Mouse (Mus musculus): ENCODE results near the gene Snf8.

The Snf8 gene

DNA sequence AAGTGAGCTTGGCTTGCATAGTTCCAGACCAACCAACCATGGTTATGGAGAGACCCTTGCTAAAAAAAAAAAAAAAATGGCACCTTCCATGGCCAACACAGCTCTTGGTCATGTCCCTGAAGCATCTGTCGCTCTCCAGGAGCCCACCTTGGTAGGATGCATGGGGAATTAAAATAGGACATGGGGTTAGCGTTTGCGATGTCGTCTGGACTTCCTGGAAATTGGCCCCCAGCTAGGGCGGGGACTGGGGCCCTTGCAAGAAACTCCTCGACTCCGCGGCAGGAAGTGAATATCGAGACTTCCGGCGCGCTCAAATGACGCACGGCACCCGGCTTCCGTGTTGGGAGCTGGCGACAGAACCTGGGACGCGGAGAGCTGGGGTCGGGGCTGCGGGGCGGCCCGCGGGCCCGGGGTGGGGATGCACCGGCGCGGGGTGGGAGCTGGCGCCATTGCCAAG lies at the start of gene Snf8:
TSS of gene Snf8 (plus strand) at position 290 of the 457 bp plus-strand sequence.
- DNase-seq (ENCODE audit: low read depth in 2 of 2, low spot score in 2 of 2): peak; percentile 84 to 91

- DNase-seq (ENCODE audit: low read depth in 2 of 2, low spot score in 2 of 2): no peak
Observed at GRCm38 (mm10) chr11:95987854-95988447, 46.7 kb upstream of the Snf8 start.

DNA sequence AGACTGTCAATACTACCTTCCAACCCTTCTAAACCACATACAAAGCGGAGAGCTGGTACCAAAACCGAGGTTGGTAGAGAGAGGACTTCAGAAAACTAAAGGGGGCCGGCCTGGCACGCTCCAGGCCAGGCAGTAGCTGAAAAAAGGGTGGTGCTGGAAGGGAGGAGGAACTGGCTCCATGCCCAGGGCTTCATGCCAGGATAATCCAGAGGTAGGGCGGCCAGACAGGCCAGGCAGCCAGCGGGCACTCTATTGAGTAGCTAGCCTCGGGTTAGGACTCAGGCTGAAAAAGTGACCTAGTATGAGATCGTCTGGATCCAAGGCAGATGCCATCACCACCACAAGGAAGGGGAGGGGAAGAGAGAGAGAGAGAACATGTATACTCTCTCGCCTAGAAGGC lies 46.2 kb upstream of the Snf8 start:
- no peak for DNase-seq (ENCODE audit: low read depth in 2 of 2, low spot score in 2 of 2)

GRCm38 (mm10) chr11:95989864-95990263 lies 44.8 kb upstream of the Snf8 start:
- DNase-seq (ENCODE audit: low read depth in 2 of 2, low spot score in 2 of 2): no peak

DNA sequence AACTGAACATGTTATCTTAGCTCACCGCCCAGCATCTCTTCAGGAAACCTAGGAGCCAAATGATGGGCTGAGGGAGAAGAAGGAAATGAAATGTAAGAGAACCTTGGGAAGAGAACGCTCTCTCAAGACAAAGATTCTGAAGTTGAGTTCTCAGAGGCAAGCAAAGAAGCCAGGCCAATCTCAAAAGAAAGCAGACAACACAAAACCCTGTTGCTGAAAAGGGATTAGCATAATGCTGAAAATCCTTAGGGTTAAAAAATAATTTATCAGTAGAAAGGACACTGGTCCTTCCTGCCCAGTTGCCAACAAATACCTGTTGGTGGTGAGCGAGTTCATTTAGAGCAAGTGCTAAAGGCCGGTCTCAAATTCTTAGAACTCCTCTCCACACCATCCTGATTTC lies 44.3 kb upstream of the Snf8 start:
- no peak for DNase-seq (ENCODE audit: low read depth in 2 of 2, low spot score in 2 of 2)

DNA sequence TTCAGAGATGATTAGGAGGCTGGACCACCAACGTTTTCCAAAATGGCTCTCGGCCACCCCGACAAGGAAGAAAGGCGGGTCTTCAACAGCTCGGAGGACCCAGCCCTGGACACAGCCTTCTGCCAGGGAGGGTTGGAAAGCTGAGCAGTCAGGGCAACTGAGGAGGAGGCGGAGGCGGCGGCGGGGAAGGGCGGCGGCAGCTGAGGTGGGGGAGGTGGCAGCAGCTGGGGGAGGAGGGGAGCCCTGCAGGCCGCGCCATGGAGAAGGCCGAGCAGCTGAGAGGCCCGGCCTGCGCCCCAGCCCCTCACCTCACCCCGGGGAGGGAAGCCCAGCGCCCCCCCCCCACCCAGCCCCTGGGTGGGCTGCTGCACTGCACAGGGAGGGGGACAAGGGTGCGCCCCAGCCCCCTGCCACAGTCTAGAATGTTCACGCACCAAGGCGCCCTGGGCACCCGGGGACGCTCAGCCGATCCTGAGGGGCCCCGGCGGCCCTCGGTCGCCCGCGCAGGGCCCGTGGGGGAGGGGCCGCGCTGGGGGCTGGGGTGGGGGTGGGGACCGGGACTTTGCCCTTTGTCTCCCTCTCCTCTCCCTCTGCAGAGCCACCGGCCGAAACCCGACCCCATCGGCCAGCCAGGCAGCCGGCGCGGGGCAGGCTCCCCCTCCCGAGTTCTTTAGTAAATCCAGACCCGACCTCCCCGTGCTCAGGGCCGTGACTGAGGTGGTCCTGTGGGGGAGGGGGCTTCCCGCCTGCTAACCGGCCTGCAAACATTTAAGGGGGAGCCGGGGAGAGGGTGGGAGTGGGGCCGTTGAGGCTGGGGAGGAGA lies 43.6 kb upstream of the Snf8 start:
- DNase-seq (ENCODE audit: low read depth in 2 of 2, low spot score in 2 of 2): no peak

DNA sequence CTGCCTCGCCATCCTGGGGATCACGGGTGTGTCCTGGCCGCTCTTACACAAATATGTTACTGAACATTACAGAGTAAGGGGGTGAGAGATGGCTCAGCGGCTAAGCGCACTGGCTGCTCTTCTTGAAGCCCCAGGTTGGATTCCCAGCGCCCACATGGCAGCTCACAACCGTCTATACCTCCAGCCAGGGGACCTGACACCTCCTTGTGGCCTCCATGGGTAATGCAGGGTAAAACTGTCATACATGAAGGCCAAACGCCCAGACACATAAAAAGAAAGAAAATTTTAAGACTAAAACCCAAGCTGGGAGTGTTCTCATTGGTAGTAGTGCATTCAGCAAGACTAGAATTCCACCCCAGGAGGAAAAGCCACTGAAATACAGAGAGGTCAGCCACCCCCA lies 40.5 kb upstream of the Snf8 start:
- no peak for DNase-seq (ENCODE audit: low read depth in 2 of 2, low spot score in 2 of 2)

DNA sequence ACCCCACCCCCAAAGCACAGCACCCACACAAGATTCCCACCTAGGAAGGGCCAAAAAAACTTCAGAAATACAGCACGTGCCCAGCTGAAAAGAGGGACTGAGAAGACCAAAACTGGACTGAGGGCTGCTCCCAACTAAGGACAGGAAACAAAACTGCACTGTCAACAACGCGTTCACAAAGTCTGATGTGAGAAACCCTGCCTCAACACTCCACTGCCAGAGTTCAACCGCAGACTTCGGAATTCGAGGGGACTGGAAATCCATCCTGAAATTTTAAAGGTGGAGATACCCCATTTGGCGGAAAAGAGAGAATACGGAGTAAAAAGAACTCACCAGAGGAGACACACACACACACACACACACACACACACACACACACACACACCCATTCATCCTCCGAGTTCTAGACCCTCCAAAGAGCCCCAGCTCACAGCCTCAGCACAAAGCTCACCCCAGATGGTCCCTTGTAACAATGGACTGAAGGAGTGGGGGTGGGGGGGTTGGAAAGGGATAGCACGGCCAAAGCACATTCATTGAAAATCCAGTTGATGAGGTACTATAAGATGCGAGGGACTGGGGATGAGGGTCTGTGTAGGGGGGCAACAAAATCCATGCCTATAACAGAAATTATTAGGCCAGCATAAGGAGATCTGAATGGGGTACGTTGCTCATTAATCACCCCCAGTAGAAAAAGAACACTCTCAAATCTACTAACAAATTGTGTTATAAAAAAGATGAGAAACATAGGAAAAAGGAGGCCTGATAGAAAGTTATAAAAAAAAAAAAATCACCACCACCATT lies 31.4 kb upstream of the Snf8 start:
- DNase-seq (ENCODE audit: low read depth in 2 of 2, low spot score in 2 of 2): no peak

- no peak for DNase-seq (ENCODE audit: low read depth in 2 of 2, low spot score in 2 of 2)
Observed at GRCm38 (mm10) chr11:96003969-96004792, 30.5 kb upstream of the Snf8 start.

DNA sequence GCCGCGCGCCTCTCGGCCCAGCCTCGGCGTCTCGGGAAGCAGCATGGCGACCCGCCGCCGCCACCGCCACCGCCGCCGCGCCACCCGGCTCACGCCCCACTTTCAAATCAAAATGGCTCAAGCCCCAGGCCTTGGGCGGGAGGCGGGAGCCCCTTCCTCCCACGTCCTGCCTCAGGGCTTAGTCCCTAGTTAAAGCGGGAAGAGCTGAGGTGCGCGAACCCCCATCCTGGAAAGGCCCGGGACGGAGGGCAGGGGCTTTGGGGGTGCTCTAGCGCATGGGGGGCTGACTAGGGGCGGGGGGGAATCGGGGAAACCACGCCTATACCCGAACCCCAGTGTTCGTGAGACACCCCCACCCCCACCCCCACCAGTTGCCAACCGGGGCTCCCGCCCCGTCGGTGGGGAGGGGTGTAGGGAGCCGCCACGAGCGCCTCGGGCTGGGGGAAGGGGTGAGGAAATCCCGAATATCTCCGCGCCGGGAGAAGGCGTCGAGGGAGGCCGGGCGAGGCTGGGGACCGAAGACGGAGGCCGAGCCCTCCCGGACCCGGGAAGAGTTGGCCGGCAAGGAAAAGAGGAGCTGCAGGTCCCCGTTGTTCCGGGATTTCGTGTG lies 29.8 kb upstream of the Snf8 start:
- DNase-seq (ENCODE audit: low read depth in 2 of 2, low spot score in 2 of 2): peak in 1 of 2 experiments; percentile 16

- peak in 1 of 2 experiments; percentile 14 for DNase-seq (ENCODE audit: low read depth in 2 of 2, low spot score in 2 of 2)
Observed at GRCm38 (mm10) chr11:96005403-96006271, 29.0 kb upstream of the Snf8 start, which contains the start of gene Igf2bp1. Igf2bp1 (minus strand) TSS chr11:96005940.

- DNase-seq (ENCODE audit: low read depth in 2 of 2, low spot score in 2 of 2): no peak
Observed at GRCm38 (mm10) chr11:96006367-96006851, 28.3 kb upstream of the Snf8 start.

DNA sequence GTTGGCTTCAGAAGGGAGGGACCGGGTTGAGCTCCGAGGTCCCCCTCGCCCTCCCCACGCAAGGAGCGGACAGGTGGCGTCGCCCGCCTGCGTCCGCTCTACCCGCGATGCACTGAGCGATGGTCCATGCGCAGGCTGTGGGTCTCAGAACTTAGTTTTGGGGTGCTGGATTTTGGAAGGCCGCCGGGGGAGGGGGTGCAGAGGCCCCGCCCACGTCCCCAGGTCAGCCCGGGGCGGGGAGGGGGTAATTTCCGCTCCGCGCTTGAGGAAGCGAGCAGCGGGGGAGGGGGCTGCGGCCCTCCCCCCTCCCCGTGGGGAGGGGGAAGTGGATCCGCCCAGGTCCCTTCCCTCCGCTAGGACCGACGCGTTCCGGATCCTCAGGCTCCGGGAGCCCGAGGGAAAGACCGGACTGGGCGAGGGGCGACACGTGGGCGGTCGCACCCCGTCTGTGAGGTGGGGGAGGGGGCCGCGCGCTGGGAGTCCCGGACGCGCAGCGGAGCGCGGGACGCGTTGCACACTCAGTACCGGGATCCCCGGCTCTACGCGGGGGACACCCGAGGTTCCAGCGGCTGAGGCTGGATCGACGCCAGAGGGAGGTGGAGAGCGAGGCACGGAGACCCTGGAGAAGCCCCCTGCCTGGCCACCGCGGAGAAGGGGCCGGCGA lies 27.7 kb upstream of the Snf8 start:
- no peak for DNase-seq (ENCODE audit: low read depth in 2 of 2, low spot score in 2 of 2)

DNA sequence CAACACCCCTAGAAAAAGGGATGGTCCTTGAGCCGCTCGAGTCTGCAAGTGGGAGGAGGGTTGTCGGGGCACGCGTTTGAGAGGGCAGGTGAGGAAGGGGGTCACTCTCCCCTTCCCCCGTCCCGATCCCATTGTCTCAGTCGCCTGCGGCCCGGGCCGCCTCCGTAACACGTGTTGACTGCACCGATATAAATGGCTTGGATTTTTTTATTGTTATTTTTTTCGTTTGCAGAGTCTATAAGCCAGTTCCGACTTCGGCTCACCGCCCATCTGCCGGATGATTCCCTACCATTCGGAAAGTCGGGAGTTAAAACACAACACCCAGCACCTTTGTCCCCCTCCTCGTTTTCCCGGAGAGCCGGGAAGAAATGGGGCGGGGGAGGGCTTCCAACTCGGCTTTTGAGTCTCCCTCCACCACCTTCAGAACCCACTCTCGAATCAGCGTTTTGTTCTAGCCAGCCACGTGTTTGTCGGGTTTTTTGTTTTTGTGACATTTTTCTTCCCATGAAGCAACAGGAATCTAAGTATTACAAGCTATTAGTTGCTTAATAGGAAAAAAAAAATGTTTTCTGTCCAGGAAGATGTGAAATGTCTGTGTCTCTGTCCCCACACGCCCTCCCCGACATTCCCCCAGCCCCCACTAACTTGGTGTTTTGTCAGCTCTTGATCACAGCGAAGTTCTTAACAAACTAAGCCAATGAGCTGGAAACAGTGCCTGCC lies 27.0 kb upstream of the Snf8 start:
- DNase-seq (ENCODE audit: low read depth in 2 of 2, low spot score in 2 of 2): no peak

DNA sequence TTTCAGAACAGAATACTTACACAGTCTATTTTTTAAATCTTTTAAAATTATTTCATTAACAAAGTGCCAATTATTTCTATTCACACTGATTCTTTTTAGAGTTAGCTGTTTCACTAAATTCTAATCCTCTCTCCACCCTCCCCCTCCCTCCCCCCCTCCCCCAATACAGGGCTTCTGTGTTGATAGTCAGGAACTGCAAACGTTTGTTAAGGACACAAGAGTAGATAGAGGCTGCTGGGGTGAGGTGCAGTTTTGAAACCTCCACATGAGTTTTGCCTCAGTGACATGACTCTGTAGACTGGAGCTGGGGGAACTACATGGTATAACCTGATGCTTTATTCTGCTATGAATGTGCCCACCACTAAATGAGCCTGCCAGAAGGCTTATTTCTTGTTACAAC lies 25.9 kb upstream of the Snf8 start:
- no peak for DNase-seq (ENCODE audit: low read depth in 2 of 2, low spot score in 2 of 2)

GRCm38 (mm10) chr11:96011982-96012381 lies 22.7 kb upstream of the Snf8 start:
- no peak for DNase-seq (ENCODE audit: low read depth in 2 of 2, low spot score in 2 of 2)

GRCm38 (mm10) chr11:96015421-96015820 lies 19.3 kb upstream of the Snf8 start:
- DNase-seq (ENCODE audit: low read depth in 2 of 2, low spot score in 2 of 2): no peak

DNA sequence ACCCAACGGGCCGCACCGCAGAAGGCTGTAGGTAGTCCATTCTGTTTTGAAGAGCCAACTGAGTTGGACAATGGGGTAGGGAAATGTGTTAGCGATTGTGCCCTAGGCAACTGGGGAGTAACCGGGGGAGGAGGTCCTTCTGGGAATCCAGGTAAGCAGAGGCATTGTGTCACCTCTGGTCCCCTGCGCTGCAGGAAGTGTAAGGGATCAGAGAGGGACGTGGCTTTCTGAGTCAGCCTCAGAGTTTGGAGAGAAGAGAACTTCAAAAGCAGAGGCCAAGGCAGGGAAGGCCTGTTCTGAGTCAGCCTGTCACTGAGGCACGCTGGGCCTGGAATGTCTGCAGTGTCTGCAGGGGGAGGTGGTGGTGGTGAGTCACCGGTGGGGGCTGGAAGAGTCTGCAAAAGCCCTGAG lies 16.7 kb upstream of the Snf8 start:
- no peak for DNase-seq (ENCODE audit: low read depth in 2 of 2, low spot score in 2 of 2)
